Comparison of ENCODE assay signal across 13 mouse cellular contexts in genomic region chr13:28793166-28793935, GRCm38 (mm10).
DNase-seq lines count a peak whose midpoint lies in the region; ATAC-seq and TF ChIP-seq lines count a peak whose summit lies in the region.
"Had no signal": no experiment of that assay in that cellular context is flagged by ENCODE, and none has a peak within 500 bp of the region (broad histone marks: within the 10 kb centered on the region; RNA-seq: fewer than 3 reads in every experiment).

No protein-coding gene starts in this region.

- intact Hi-C loops in heart, postnatal 25 days (cut with DNase I) = no loop called here

- TF ChIP-seq POLR2A in lung, adult 2 months (IDR thresholded peaks at IDR 0.05; ENCODE audit: borderline replicate concordance, extremely low read depth, low read depth, low read length) = no peak

- 24% methylated on average over 5 of the region's 5 CpGs for WGBS in embryonic facial prominence, embryonic 10.5 days
- WGBS in forebrain, postnatal 0 days = 12% methylated on average over 5 of the region's 5 CpGs
- 23% methylated on average over 5 of the region's 5 CpGs for WGBS in midbrain, embryonic 10.5 days
- WGBS in lung, adult 2 months = 51% methylated on average over 5 of the region's 5 CpGs

- H3K4me3 ChIP-seq in embryonic facial prominence, embryonic 10.5 days = peak overlapping the region; percentile 23; the same call in 1 of the 2 replicates
- no peak overlapping the region for H3K4me3 ChIP-seq in forebrain, postnatal 0 days (ENCODE audit: low read depth, low read length)
- no peak overlapping the region for H3K4me3 ChIP-seq in midbrain, embryonic 10.5 days
- no peak overlapping the region for H3K4me3 ChIP-seq in lung, adult 2 months (replicated peaks; ENCODE audit: extremely low read depth, low read depth, low read length)
- H3K4me3 ChIP-seq: megakaryocyte, embryonic 14.5 days had no signal

- no peaks in the 10 kb centered on the region for H3K36me3 ChIP-seq in embryonic facial prominence, embryonic 10.5 days (replicated peaks)
- no peaks in the 10 kb centered on the region for H3K36me3 ChIP-seq in forebrain, postnatal 0 days (ENCODE audit: insufficient read depth)
- no peaks in the 10 kb centered on the region for H3K36me3 ChIP-seq in midbrain, embryonic 10.5 days

- no peak overlapping the region for H3K9ac ChIP-seq in forebrain, postnatal 0 days

- peak overlapping the region; percentile 80 for H3K27ac ChIP-seq in embryonic facial prominence, embryonic 10.5 days (replicated peaks)
- H3K27ac ChIP-seq in forebrain, postnatal 0 days (ENCODE audit: low read depth, low read length) = peak overlapping the region; percentile 71
- peak overlapping the region; percentile 78 for H3K27ac ChIP-seq in midbrain, embryonic 10.5 days (replicated peaks)

- peak; percentile 41 for DNase-seq in embryonic facial prominence, embryonic 10.5 days (ENCODE audit: low spot score)
- DNase-seq in forebrain, postnatal 0 days = peak; percentile 58
- DNase-seq in midbrain, embryonic 10.5 days (ENCODE audit: low spot score) = no peak
- peak; percentile 67 for DNase-seq in thymus, postnatal 14 days
- DNase-seq in heart, postnatal 25 days (ENCODE audit: low spot score) = no peak
- no peak for DNase-seq in frontal cortex, adult 2 months (ENCODE audit: extremely low spot score in 1 of 2, low spot score in 1 of 2)
- DNase-seq in lung, adult 2 months = no peak
- DNase-seq: adrenal gland, adult 8-10 months; cerebellum, postnatal 25 days; heart, postnatal 36 days; liver; right cerebral cortex, adult 18-20 months had no signal

- no peaks in the 10 kb centered on the region for H3K27me3 ChIP-seq in embryonic facial prominence, embryonic 10.5 days (replicated peaks; ENCODE audit: low read depth, poor library complexity, severe bottlenecking)
- no peaks in the 10 kb centered on the region for H3K27me3 ChIP-seq in forebrain, postnatal 0 days (ENCODE audit: insufficient read depth, low read length)
- no peaks in the 10 kb centered on the region for H3K27me3 ChIP-seq in midbrain, embryonic 10.5 days (ENCODE audit: low read depth, poor library complexity, severe bottlenecking)

- H3K9me3 ChIP-seq in embryonic facial prominence, embryonic 10.5 days = no peaks in the 10 kb centered on the region
- no peaks in the 10 kb centered on the region for H3K9me3 ChIP-seq in forebrain, postnatal 0 days (ENCODE audit: low read length)
- no peaks in the 10 kb centered on the region for H3K9me3 ChIP-seq in midbrain, embryonic 10.5 days (replicated peaks)
- H3K9me3 ChIP-seq: megakaryocyte, embryonic 14.5 days had no signal

- H3K4me1 ChIP-seq in embryonic facial prominence, embryonic 10.5 days = peaks cover 72% of the 10 kb centered on the region
- peaks cover 20% of the 10 kb centered on the region for H3K4me1 ChIP-seq in forebrain, postnatal 0 days (ENCODE audit: insufficient read depth)
- peaks cover 95% of the 10 kb centered on the region for H3K4me1 ChIP-seq in midbrain, embryonic 10.5 days
- peaks cover 4% of the 10 kb centered on the region for H3K4me1 ChIP-seq in lung, adult 2 months (ENCODE audit: control insufficient read depth, insufficient read depth, low read length)
- H3K4me1 ChIP-seq: megakaryocyte, embryonic 14.5 days had no signal

- no peak overlapping the region for H3K4me2 ChIP-seq in forebrain, postnatal 0 days (ENCODE audit: low read depth)

- TF ChIP-seq CTCF in forebrain, postnatal 0 days (IDR thresholded peaks at IDR 0.05; ENCODE audit: low read depth) = no peak
- no peak for TF ChIP-seq CTCF in lung, adult 2 months (IDR thresholded peaks at IDR 0.05; ENCODE audit: insufficient read depth, low read length)

- ATAC-seq in forebrain, postnatal 0 days = peak; percentile 14; the same call in 1 of the 2 replicates

Comparison
In these comparisons a context has a peak if more than half of its experiments do, and no peak if none do; other contexts are left out.
1. DNase-seq: peak in embryonic facial prominence, embryonic 10.5 days (single experiment), forebrain, postnatal 0 days (single experiment) and thymus, postnatal 14 days (single experiment); none in midbrain, embryonic 10.5 days (single experiment), heart, postnatal 25 days (single experiment), frontal cortex, adult 2 months (0 of 2) and lung, adult 2 months (single experiment).
2. Peak in every context shown above with its lines, with median percentiles within 50 percentile points of each other: H3K27ac ChIP-seq.